Mouse (Mus musculus): ENCODE results near the gene Gm5129.
"Not testable (repeated sequence)": the region's sequence is repeated elsewhere in the genome, so short reads cannot be mapped to it uniquely, and the experiment has no call there.

Gene Gm5129

DNA sequence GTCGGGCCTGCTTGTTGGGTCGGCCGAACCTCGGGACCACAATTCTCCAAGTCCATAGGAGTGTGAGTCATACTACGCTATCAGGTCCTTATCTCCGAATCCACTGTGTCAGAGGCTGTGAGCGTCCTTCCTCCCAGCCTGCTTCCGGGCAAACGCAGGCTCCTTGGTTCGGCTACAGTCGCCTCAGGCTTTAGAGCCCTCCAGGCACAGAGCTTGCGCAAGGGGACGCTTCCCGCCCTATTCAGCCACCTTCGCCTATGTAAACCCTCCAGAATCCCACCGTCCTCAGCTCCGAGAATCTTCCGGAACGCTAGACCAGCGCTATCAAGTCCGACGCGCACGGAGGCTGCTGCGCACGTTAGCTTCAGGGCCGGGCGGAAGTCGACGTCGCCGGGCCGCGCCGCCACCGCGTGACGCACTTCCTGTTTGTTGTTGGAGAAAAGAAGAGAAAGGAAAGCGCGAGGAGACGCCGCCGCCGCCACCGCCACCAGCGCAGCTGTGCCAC, at the start of gene Gm5129, which contains the start of gene Dnajb6:
TSS of gene Gm5129 (minus strand) at position 380 of the 505 bp plus-strand sequence.
TSS of gene Dnajb6 (plus strand) at position 132 of the 505 bp plus-strand sequence.
- DNase-seq: peak; percentile 98 to 99

DNA sequence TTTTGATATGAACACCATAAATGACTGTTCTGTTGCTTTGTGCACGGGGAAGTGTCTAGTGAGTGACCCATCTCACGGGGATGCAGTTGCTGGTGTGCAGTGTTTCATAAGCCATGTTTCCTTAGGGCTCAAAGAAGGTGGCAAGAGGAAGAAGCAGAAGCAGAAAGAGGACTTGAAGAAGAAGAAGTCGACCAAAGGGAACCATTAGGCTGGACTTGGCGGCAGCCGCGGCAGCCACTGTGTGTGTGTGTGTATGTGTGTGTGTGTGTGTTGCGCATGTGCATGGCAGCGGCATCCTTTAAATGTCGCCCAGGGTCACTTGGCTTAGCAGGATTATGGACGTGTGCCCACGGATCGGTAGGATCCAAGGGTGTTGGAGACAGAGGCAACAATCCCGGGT, 49.2 kb upstream of the Gm5129 start:
- not testable (repeated sequence) for DNase-seq

DNA sequence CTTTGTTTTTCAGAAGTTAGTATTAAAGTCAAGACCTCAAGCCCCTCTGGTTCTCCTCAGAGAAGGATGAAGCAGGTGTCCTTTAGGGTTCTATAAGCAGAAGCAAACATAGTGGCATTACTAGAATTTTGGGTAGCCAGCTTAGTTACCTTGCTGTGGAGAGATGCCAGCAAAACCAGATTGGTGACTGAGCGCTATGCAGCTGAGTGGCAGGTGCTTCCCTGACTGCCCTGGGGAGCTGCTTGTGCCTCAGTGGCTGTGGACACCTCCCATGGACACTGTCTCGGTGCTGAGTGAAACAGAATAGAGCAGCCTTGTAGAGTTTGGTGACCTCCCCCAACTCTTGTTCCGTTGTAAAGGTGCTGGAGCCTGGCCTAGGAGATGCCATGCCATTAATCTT, 46.5 kb upstream of the Gm5129 start:
- DNase-seq: peak; percentile 47 to 59

DNA sequence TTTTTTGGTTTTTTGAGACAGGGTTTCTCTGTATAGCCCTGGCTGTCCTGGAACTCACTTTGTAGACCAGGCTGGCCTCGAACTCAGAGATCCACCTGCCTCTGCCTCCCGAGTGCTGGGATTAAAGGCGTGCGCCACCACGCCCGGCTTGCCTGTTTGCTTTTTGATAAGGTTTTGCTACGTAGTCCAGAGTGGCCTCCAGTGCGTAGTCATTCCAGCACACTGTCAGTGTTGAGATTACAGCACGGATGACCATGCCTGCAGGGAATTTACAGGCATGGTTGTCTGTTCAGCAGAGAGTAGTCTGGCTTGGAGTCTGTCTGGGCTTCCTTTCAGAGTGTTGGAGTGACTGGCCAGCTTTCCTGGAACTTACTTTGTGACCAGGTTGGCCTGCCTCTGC, 44.0 kb upstream of the Gm5129 start:
- not testable (repeated sequence) for DNase-seq

DNA sequence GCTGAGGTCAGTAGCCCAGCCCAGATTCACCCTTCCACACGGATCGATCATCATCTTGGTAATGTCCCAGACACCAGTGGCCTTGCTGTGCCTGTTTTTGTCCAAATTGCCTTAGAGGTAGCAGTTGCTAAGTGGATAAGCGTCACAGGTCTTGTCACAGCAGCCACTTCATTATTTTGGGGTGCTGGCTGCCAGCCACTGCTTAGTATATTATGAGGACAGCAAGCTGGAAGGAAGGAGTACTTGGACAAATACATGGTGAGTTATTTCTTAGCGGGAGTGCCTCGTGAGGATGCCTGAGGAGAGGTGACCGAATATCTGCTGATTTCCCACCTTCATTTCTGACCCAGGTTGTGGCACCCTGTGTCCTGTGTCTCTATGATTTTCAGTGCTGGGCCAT, 42.3 kb upstream of the Gm5129 start:
- DNase-seq: peak in 1 of 2 experiments; percentile 30

DNA sequence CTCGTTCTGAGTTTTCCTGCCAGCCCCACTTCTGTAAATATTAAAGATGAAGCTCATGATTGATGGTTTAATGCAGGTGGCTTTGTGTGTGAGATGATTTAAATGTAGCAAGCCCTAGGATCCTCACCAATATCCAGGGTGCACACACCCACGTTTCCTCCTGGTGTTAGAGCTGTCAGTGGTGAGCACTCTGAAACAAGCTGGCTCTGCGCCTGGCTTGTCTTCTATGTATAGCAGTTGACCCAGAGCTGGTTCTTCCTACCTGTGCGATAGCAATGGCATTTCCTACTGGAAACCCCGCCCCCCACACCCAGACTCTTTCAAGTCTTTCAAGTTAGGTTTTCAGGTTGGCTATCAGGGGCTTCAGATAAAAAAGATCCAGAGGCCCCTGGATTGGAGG, 39.7 kb upstream of the Gm5129 start:
- peak; percentile 54 to 75 for DNase-seq

DNA sequence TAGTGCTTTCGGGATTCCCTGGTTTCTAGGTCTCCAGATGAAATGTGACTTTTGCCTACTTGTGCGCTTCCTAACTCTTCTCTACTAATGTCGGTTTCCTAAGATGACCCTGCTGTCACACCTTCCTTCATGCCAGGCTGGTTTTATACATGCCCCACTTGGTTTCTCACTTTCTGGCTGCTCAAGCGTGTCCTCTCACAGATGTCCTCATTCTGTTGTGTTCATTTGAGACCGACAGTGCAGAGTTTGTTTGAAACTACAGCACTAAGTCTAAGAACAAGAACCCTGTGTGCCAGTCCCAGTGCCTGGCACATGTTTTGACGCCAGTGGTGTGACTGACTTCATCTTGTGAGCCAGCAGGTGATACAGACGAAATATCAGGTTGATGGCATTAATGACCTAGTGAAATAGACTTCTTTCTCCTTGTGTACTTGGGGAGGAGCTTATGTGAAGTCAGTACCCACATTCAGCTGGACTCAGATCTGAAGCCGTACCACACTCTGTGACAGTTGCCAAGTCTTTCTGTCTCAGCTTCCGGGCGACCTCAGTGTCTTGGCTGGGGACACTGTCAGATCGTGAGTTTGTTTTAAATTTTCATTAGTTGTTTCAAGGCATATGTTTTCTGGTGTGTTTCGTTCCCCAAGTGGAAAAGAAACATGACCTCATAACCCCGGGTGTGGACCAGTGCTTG, 37.9 kb upstream of the Gm5129 start:
- peak; percentile 42 to 47 for DNase-seq

DNA sequence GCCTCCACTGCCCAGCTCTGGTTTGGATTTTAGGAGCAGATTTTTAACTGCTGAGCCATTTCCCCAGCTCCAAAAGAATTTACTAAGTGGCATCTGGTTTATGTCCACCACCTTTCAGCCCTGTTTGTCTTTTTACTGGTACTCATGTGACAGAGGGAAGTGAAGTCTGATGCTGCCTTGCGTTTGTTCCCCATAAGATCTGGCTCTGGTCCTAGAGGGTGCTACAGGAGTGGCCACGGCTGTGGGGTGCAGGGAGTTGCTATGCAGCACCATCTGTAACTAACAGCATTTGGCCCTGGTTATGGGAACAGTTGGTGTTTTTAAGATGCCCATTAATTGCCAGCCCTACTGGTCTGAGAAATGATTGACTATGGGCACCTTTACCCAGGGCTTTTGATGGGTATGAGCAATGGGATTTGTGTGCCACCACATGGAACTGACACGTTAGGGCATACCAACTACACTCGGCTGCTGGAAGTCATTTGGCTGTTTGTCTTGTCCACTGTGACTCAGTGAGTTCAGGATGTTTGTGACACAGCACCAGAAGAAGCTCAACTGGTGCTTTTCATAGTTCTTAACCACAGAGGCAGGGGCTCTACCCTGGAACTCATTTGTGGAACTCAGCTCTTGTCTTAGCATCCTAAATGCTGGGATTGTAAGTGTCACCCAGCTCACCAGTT, 37.1 kb upstream of the Gm5129 start:
- peak; percentile 72 to 75 for DNase-seq

DNA sequence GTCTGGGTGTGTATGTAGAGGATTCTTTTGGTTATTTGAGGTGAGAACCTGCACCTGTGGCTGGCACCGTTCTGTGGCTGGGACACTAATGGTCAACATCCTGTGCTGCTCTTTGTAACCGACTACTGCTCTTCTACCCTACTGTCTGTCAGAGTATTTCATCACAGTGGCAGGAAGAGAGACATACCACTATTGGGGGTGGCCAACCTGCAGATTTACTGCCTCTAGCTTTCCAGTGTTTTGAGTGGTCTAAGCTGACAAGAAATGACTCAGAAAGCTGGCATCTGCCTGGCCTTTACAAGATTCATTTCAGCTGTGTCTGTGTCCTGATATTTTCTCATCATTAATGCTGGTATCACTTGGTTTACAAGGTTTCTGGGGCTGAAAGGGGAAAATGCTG, 36.3 kb upstream of the Gm5129 start:
- no peak for DNase-seq

DNA sequence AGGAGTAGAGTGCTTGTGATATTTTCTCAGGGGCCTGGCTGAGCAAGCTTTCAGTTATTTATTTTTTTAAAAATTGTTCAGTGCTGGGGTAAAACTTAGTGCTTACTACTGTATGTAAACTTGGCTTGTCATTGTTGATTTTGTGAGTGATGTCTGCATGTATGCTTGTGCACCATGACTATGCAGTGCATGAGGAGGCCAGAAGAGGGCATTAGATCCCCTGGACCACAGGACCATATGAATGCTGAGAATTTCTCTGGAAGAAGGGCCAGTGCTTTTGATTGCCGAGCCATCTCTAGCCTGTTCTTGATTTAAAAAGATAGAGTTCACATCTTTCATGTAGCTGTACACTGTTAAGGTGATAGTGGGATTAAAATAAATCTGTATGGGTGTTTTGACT, 35.2 kb upstream of the Gm5129 start:
- peak in 1 of 2 experiments; percentile 41 for DNase-seq

DNA sequence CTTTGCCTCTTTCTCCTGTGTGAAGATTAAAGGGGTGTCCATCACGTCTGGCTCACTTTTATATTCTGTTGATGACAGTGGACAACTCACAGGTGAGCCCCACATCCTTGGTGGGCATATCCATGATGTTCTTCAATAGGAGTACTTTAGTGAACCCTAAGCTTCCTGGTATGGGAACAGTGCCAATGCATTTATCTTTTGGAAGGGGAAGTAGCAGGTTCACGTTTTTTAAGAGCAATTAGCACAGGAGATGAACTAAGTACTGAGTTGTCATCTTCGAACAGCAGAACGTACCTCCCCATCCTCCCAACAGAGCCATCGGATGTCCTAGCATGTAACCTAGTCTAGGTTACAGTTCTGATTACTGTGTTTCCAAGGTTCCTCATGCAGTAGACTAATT, 23.6 kb upstream of the Gm5129 start:
- DNase-seq: no peak

DNA sequence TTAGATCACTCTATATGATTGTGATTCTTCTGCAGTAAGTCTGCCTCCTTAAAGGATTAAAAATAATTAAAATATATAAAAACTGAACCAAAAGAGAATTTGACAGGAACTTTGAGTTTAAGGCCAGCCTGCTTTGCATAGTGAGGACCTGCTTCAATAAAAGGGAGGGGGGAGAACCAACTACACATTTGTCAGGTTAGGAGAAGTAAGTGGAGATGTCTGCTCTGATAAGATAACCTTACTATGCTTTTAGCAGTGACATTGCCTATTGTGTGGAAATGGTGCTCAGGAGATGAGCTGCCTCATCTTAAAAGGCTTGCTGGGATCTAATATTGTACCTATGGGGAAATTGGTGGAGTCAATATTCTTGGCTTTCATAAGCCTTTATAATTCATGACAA, 17.2 kb upstream of the Gm5129 start:
- DNase-seq: no peak

DNA sequence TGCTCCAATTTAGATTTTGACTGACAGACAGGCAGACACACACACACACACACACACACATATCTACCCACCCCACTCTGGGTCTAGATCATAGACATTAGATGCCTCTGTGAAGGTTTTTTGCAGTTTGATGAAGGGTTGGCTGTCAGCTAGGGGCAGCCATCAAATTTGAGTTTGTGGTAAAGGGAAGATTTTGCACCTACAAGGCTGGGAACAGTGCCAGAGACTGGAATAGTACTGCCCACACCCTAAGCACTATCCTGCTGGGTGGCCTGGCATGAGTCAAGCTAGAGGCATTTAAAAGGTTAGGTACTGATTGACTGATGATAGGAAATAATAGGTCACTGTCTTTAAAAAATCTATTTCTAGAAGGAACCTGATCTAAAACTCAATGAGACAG, 15.6 kb upstream of the Gm5129 start:
- peak; percentile 56 to 76 for DNase-seq

DNA sequence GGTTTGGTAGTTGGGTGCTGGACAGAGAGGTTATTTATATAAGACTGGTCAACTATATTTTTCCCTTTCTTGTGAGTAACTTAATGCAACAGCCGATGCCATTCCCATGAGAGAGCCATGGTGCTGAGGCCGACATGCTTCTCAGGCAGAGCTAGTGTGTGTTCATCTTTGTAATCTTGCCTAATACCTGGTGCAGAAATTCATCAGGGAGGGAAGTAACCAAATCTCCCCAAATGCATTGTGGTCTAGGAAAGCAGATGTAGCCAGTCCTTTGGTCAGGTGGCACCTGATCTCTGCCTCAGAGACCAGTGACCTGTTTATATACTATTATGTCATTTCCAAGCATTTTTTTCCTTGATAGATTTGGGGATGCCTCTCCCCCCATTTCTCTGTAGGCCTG, 11.9 kb upstream of the Gm5129 start:
- DNase-seq: no peak

DNA sequence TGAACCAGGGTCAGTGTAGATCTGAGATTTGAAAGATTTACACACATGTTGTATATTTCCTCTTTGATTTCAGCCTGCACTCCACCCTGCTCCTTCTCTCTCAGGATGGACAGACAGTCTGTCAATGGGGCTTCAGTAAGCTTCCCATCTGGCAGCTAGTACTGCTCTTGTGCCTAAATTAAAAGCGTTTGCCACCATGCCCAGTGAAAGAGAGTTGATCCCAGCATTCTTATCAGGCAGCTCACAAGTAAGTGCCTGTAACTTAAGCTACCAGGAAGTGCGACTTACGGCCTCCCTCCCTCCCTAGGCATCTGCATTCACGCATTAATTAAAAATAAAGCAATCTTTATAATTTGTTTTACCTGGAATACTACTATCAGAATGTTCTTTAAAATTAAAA, 5.4 kb upstream of the Gm5129 start:
- no peak for DNase-seq

DNA sequence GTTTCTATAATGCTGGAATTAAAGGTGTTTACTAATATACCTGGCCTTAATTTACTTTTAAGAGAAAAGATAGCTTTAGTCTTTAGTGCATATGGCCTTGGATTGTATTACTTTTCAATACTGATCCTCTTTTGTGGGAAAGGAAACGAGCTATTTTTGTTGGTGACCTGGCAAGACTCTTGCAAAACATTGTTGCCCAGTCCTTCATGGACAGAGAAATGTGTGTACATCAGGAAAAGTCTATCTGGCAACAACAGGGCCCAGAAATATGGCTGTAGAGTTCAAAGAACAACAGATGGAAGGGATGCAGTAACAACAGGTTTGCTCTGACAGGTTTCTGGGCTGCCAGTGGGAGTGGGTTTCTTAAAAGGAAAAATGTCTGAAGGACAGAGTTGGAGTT, 4.9 kb upstream of the Gm5129 start:
- DNase-seq: no peak

DNA sequence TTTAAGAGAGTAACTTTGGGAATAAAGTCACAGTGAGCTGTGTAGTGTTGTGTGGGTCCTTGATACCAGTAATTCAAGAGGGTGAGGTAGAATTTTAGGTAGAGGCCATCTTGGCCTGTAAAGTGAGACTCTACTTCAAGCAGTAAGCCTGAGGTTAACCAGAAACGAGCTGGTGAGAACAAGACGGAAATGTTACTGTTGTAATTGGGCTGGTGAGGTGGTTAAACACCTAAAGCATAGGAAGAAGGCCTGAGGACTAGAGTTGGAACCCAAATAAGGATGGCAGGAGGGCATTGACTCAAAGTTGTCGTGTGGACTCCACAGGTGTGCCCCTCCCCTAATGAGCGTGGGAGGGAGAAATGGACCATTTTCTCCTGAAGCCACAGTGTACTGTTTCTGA, 2.3 kb upstream of the Gm5129 start:
- DNase-seq: no peak

DNA sequence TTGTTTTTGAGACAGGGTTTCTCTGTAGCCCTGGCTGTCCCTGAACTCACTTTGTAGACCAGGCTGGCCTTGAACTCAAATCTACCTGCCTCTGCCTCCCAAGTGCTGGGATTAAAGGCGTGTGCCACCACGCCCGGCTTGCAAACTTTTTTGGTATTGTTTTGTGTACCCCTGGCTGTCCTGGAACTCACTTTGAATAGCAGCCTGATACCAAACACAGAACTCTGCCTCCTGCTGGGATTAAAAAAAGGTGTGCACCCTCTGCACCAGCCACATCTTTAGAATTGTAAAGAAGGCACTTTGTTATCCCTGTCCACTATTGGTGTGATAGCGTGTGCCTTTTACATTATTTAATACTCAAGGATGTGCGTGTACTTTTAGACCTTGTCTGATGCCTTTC, 1.7 kb upstream of the Gm5129 start:
- no peak for DNase-seq

DNA sequence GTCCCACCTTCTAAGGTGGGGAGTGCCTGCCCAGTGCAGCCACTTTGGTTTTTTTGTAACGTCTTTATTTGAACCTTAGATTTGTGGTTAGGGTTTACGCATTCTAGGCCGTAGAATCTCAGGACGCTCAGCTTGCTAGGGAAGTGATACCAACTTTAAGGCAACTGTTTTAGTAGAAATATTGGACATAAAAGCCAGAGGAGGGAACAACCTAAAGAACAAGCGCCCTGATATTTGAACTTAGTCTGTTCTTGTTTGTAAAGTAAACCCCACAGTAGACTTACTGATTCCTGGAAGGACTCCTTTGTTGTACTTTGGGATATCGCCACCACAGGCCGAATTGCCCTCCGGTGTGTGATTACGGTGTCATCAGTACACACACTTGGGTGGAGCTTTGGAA, 1.2 kb upstream of the Gm5129 start:
- no peak for DNase-seq

DNA sequence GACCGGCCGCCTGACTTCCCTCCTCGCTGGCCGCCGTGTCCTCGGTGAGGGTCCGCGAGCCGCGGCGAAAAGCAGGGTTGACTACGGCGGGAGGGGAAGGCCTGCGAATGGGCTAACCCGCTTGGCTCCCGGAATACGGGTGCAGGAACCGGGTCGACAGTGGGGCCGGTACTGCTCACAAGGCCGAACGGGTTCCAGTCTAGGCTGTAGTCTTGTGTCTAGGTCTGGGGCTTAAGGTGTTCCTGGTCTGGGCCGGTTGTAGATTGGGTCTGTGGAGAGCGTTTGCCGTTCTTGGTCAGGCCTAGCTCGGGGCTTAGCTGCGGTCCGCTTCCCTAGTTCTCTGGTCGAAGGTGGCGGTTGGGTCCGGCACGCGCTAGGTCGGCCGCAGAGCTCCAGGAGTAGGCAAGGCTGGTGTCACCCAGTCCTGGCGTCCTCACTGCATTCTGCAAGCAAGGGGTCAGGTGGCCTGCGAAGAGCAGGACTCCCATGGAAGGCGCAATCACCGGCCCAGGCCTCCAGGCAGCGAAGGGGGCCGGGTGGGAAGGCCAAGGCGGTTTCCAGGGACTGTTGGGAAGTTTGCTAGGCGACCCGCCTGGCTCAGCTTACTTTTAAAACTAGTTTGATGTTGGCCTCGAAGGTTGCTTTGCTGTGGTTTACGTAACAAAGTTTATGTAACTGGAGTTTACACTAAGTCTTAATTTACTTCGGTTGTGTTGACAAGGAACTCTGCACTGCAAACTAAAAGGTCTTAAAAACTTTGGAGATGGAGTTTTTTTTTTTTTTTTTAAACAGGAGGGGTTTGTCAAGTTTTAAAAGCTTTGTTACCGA, 551 bp upstream of the Gm5129 start:
- no peak for DNase-seq

DNA sequence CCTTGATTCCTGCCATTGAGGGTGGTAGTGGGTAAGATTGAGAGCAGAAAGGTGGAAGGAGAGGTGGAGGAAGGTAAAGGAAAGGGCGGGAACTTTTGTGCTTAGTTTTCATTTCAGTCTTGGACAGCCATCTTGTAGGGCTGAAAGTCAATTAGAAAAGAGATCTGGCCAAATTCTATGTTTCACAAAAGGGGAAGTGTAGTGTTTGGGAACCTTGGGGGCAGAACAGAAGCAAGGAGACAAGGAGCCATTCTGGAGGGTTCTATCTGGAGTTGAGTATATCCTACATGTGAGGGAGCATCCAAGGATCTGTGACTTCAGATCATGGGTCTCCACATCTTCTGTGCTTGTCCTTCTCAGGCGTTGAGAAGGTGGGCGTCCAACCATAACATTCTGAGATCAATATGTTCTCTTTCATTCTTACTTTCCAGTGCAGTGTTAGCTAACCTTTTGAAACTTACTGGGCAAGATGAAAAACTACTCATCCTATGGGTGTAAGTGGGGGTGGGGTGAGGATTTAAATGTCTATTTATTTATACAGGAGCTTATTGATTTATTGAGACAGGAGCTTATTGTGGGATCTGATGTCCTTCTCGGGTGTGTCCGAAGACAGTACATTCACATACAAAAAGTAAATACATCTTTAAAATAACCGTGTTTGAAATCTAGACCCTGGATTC, 765 bp downstream of the Gm5129 start:
- DNase-seq: no peak

DNA sequence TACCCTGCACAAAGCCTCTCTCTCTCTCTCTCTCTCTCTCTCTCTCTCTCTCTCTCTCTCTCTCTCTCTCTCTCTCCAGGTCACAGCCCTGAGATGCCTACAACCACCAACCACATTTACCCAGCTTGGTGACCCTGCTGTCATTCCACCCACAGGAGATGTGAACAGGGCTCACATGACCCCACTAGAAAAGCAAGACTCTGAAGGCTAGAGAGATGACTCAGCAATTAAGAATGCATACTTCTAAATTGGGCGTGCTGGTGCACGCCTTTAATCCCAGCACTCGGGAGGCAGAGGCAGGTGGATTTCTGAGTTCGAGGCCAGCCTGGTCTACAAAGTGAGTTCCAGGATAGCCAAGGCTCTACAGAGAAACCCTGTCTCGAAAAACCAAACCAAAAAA, 9.7 kb downstream of the Gm5129 start:
- DNase-seq: not testable (repeated sequence)

DNA sequence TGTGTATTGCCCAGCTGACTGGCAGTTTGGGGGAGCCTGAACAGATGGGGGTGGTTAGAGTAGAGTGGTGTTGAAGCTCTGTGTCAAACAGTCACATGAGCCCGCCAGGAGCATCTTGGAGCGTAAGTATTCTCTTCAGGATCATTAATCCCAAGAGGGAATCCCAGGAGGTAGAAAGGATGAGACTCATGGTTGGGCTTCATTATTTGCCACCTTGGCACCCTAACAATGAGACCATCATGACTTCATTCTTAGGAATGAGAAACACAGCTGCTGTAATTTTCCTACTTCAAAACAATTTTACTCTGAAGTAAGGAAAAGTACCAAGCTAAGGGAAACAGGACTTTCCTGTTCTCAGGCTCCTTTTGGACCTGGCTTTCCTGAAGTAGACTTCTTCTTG, 10.4 kb downstream of the Gm5129 start:
- DNase-seq: no peak
